Mouse (Mus musculus): ENCODE measurements around the gene Lgals2.

- no peak for TF ChIP-seq POLR2A (IDR thresholded peaks at IDR 0.05; ENCODE audit: low read depth, low read length)
- TF ChIP-seq CTCF (IDR thresholded peaks at IDR 0.05; ENCODE audit: extremely low read depth, insufficient read length, insufficient replicate concordance, low read depth, low read length), result no peak
These were observed 45.2 kb downstream of the Lgals2 start for GRCm38 (mm10) chr15:78810146-78810545.
